In genomic region chr17:34201506-34202055, GRCm38 (mm10) we compare ENCODE assay signal across 17 mouse cellular contexts. TPM values are rescaled to one million over a fixed set of nuclear protein-coding genes. Genes with fewer than 3 reads are reported as not detected.
"Had no signal": no experiment of that assay in that cellular context is flagged by ENCODE, and none has a peak within 500 bp of the region (broad histone marks: within the 10 kb centered on the region; RNA-seq: fewer than 3 reads in every experiment).

No protein-coding gene starts in this region.

- H3K27ac ChIP-seq: kidney, postnatal 0 days; limb, embryonic 15.5 days; liver, embryonic 12.5 days; lung, embryonic 15.5 days; macrophage; midbrain, embryonic 15.5 days; neural tube, embryonic 13.5 days had no signal

- DNase-seq: kidney, adult 8-10 months; kidney, postnatal 36 days; layer of hippocampus, adult 9-11 months; layer of hippocampus, postnatal 36 days; lung, postnatal 14 days; right cerebral cortex, postnatal 25 days had no signal

- ATAC-seq: intestine, postnatal 0 days; liver, embryonic 12.5 days; midbrain, embryonic 15.5 days had no signal

- H3K4me3 ChIP-seq: limb, embryonic 15.5 days; liver, embryonic 12.5 days; lung, embryonic 15.5 days; megakaryocyte, embryonic 14.5 days; midbrain, embryonic 15.5 days; neural tube, embryonic 13.5 days had no signal

- H3K36me3 ChIP-seq: limb, embryonic 15.5 days; liver, embryonic 12.5 days; lung, embryonic 15.5 days; midbrain, embryonic 15.5 days; neural tube, embryonic 13.5 days had no signal

RNA-seq across cellular contexts. Expression of gene H2-Ob, which starts 37.1 kb away (rescaled TPM):
- polyA plus RNA-seq: limb, embryonic 11.5 days; limb, embryonic 15.5 days; midbrain, embryonic 11.5 days; neural tube, embryonic 13.5 days had no signal
